Mouse (Mus musculus) hindbrain, embryonic 14.5 days (tissue): ENCODE data around the gene Foxe3. TPM values are rescaled to one million over a fixed set of nuclear protein-coding genes. Genes with fewer than 3 reads are reported as not detected.

Source experiments
- ATAC-seq: fragments of 200-750 bp; cut with Nextera tagmentation; 2 replicates; pipeline ENCODE4 v1.8.0; 2017; ENCODE audit warnings: moderate number of reproducible peaks, mild to moderate bottlenecking, moderate TSS enrichment, moderate library complexity; ENCODE audit not compliant: low FRiP score
- DNase-seq: peaks from one replicate; pipeline ENCODE4 v3.0.0-alpha.2; 2015; ENCODE audit warnings: low spot score
- H3K27ac ChIP-seq: fragments of 300-500 bp; sonication (generic); 2 replicates; pipeline ENCODE4 v1.5.1; 2014; ENCODE audit warnings: mild to moderate bottlenecking, moderate library complexity
- H3K27me3 ChIP-seq: fragments of 300-500 bp; sonication (generic); 2 replicates; pipeline ENCODE4 v1.6.1; 2014; ENCODE audit warnings: mild to moderate bottlenecking, low read length, mixed read lengths; ENCODE audit not compliant: control insufficient read depth, insufficient read depth
- H3K36me3 ChIP-seq: fragments of 300-500 bp; sonication (generic); replicated peaks from 2 replicates; pipeline ENCODE4 v1.6.1; 2014; ENCODE audit not compliant: control insufficient read depth, insufficient read depth
- H3K4me1 ChIP-seq: fragments of 300-500 bp; sonication (generic); replicated peaks from 2 replicates; pipeline ENCODE4 v1.6.1; 2014; ENCODE audit warnings: antibody characterized with exemption, low read length, mixed read lengths; ENCODE audit not compliant: control insufficient read depth, insufficient read depth
- H3K4me2 ChIP-seq: fragments of 300-500 bp; sonication (generic); replicated peaks from 2 replicates; pipeline ENCODE4 v1.6.1; 2014; ENCODE audit warnings: mild to moderate bottlenecking, moderate library complexity
- H3K4me3 ChIP-seq: fragments of 300-500 bp; sonication (generic); replicated peaks from 2 replicates; pipeline ENCODE4 v1.5.1; 2014; ENCODE audit warnings: mild to moderate bottlenecking, low read length
- H3K9ac ChIP-seq: fragments of 300-500 bp; sonication (generic); 2 replicates; pipeline ENCODE4 v1.6.1; 2014
- H3K9me3 ChIP-seq: fragments of 300-500 bp; sonication (generic); 2 replicates; pipeline ENCODE4 v1.6.1; 2016; ENCODE audit warnings: low read length; ENCODE audit not compliant: control insufficient read depth
- WGBS: fragments of 180-500 bp; shearing (Covaris S2); extraction: QIAGEN DNeasy Blood & Tissue Kit; methylation state at CpG from one replicate; pipeline ENCODE4 v1.1.7; 2014; 5-methylcytosine and 5-hydroxymethylcytosine counted together
- polyA plus RNA-seq: library from polyadenylated mRNA; unstranded; fragments of >200 nt; fragmentation: Nextera tagmentation; extraction: Ambion mirVana; gene quantifications from 2 replicates; pipeline ENCODE4 v1.2.1, GENCODE M21; 2014

The Foxe3 gene
- polyA plus RNA-seq, 1 experiment from 2014 or later, result not detected

DNA sequence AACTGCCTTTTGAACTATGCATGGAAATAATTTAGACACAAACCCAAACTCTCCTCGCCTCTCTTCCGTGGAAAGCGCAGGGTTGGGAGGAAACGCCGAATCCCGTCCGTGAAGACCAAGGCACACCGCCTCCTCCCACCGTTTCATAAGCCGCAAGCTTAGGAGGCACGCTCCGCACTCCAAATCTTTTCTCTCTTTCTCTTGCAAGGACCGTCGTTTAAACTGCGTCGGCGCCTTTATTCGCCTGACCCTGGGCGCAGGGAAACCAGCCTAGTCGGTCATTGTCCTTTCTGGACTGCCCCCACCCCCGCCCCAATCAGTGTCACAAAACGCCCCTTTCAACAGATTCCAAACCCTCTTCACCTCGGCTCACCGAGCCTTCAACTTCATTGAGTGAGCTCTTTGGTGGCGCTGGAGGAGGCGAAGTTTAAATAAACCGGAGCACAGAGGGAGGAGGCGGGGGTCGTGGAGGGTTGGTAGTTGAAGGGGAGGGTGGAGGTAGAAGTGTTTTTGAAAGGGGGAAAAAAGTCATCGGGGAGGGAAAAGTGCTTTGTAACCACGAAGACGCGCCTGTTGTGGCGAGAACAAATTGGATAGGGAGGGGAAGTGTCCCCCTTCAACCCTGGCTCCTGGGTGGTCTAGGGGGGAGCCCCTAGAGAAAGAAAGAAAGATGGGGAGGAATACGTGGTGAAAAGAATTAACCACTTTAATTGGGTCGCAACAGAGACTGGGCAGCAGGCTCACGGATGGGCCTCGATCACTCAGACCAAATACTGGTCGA, 23.0 kb downstream of the Foxe3 start:
- H3K4me2 ChIP-seq, result peak overlapping the region; percentile 3; the same call in 1 of the 2 replicates
- DNase-seq (no peak), ATAC-seq (no peak)
- H3K9ac ChIP-seq, result no peak overlapping the region
- H3K27me3 ChIP-seq, result peaks cover 97% of the 10 kb centered on the region
- under 1% methylated on average over 39 of the region's 39 CpGs for WGBS
- no peaks in the 10 kb centered on the region for H3K4me1 ChIP-seq
- no peak overlapping the region for H3K27ac ChIP-seq
- no peaks in the 10 kb centered on the region for H3K36me3 ChIP-seq
- no peaks in the 10 kb centered on the region for H3K9me3 ChIP-seq
- H3K4me3 ChIP-seq, result no peak overlapping the region

DNA sequence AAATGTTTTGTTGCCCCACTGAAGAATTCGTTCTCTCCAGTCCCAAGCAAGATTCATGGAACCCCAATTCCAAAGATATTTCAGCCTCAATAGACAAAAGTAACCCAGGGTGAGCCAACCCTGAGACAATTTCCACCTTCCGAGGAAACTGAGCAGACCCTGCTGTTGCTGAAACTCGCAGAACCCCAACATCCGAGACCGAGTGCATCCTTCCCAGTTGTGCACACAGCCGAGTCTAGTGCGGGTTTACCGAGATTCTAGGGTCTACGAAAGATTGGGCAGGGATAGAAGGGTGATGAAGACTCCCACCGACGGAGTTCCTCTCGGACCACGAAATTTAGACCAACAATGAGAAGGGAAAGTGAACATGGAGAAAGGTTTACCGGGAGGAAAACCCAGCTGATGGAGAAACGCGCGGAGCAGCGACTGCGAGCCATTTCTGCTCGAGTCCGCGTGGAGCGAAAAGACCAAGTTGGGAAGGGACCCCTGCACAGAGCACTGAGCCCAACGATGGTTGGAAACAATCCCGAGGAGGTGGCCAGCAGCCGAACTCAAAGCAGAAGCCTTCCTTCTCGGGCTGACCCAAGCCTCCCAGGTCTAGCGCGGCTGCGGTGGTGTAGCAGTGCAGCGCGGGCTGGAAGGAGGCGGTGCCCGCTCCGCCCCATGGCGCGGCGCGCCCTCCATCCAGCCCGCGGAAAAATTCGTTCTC, 24.0 kb downstream of the Foxe3 start:
- Histone ChIP-seq H3K27ac (no peak overlapping the region), H3K4me1 (no peaks in the 10 kb centered on the region), H3K27me3 (peaks cover 97% of the 10 kb centered on the region), H3K4me3 (no peak overlapping the region), H3K9me3 (no peaks in the 10 kb centered on the region), H3K36me3 (no peaks in the 10 kb centered on the region), H3K4me2 (peak overlapping the region; percentile 3; the same call in 1 of the 2 replicates), H3K9ac (no peak overlapping the region)
- under 1% methylated on average over 41 of the region's 42 CpGs for WGBS
- DNase-seq (no peak), ATAC-seq (no peak; the same call in 1 of the 2 replicates)

DNA sequence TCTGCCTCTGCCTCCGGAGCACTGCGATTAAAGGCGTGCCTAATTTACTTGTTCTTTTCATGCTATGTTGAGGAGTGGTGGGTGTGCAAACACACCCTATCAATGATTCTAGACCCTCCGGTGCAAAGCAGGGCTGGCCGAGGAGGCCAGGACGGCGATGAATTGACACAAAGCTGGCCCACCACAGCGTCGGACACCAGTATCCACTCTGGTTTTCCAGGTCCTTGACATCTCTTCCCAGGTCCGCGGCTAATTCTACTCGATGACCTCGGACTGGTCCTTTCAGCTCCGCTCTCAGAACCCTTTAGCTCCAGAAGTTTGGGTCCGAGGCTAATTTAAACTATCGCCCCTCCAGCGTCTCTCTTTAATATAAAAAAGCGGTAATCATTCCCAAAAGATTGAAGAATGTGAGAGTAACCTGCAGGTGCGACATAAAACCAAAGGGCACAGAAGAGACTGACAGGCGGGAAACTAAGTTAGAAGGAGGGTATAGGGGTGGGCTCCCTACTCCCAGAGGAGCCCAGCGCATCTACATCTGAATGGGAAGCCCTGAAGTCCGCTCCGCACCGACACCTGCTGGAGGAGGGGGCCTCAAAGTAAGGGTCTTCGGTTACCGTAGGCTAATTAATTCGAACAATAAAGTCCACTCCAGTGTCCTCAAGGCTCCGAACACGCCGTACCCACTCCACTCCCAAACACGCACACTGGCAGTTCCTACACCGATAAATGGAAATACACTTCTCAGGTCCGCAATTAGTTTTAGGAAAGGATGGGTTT, 24.8 kb downstream of the Foxe3 start:
- Histone ChIP-seq H3K4me2 (no peak overlapping the region), H3K36me3 (no peaks in the 10 kb centered on the region), H3K4me1 (no peaks in the 10 kb centered on the region), H3K27ac (no peak overlapping the region), H3K9ac (no peak overlapping the region), H3K9me3 (no peaks in the 10 kb centered on the region), H3K27me3 (peaks cover 94% of the 10 kb centered on the region), H3K4me3 (no peak overlapping the region)
- 2% methylated on average over 33 of the region's 33 CpGs for WGBS
- ATAC-seq (no peak), DNase-seq (no peak)

DNA sequence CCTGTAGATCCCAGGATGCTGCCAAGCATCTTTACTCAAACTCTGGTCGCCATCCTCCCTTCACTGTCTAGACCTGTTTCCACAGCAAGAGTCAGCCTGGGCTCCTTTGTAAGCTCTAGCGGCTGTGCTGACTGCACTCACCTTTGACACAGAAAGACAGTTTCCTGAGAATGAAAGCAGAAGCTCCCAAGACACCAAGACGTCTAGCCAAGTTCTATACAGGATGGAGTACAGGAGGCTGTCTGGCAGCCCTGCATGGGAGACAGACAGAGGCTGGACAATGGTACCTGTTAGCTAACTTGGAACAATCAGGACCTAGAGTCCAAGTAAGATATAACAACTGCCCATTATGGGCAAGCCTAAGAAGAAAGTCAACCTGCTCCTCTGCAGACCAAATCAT, 25.9 kb downstream of the Foxe3 start:
- Histone ChIP-seq H3K27me3 (peaks cover 82% of the 10 kb centered on the region), H3K9ac (no peak overlapping the region), H3K4me1 (no peaks in the 10 kb centered on the region), H3K27ac (no peak overlapping the region), H3K4me2 (no peak overlapping the region), H3K4me3 (no peak overlapping the region), H3K36me3 (no peaks in the 10 kb centered on the region), H3K9me3 (no peaks in the 10 kb centered on the region)
- ATAC-seq (no peak), DNase-seq (no peak)
- WGBS, result 7% methylated on average over 3 of the region's 3 CpGs

DNA sequence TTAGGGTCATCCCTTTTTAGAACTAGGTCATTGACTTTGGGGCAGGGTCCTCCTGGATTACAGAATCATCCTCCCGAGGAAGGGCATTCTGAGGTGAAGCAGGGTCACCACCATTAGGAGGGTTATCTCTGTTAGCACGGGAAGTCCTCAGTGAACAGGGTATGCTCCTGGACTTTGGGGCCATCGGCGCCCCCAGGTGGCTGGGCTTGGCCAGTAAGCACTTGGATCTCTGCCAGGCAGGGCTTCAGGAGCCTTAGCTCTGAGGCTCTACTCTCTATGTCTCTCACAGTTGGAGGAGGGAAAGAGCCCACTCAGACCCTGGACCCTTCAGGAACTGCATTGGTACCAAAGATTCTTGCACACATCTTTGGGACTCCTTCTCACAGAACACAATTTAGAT, 28.0 kb downstream of the Foxe3 start:
- no peaks in the 10 kb centered on the region for H3K36me3 ChIP-seq
- H3K27me3 ChIP-seq, result peaks cover 62% of the 10 kb centered on the region
- no peak overlapping the region for H3K4me2 ChIP-seq
- ATAC-seq (no peak), DNase-seq (no peak)
- H3K4me3 ChIP-seq, result no peak overlapping the region
- H3K9me3 ChIP-seq, result no peaks in the 10 kb centered on the region
- no peak overlapping the region for H3K9ac ChIP-seq
- 16% methylated on average over 4 of the region's 4 CpGs for WGBS
- H3K4me1 ChIP-seq, result no peaks in the 10 kb centered on the region
- H3K27ac ChIP-seq, result no peak overlapping the region

DNA sequence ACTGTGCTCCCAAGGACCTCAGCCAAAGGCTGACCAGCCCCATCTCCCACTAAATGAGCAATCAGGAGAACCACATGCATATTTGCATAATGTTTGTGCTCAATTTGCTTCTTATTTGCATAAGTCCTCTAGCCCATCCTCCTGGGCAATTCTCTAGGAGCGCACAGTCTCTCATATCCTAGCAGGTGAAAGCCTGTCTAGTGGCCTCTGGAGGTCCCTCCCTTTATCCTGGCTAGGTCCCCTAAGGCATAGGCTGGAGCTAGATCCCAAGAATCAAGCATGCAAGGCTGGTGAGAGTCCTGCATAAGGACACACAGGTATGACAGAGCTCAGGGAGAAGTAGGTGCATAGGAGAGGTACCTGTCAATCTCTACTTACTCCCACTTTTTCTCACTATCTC, 43.6 kb downstream of the Foxe3 start:
- Histone ChIP-seq H3K9ac (no peak overlapping the region), H3K27ac (no peak overlapping the region), H3K9me3 (no peaks in the 10 kb centered on the region), H3K4me3 (no peak overlapping the region), H3K36me3 (no peaks in the 10 kb centered on the region), H3K4me2 (no peak overlapping the region), H3K27me3 (no peaks in the 10 kb centered on the region), H3K4me1 (no peaks in the 10 kb centered on the region)
- WGBS, result 59% methylated on average over 1 of the region's 1 CpGs
- ATAC-seq, result no peak
- DNase-seq, result no peak

DNA sequence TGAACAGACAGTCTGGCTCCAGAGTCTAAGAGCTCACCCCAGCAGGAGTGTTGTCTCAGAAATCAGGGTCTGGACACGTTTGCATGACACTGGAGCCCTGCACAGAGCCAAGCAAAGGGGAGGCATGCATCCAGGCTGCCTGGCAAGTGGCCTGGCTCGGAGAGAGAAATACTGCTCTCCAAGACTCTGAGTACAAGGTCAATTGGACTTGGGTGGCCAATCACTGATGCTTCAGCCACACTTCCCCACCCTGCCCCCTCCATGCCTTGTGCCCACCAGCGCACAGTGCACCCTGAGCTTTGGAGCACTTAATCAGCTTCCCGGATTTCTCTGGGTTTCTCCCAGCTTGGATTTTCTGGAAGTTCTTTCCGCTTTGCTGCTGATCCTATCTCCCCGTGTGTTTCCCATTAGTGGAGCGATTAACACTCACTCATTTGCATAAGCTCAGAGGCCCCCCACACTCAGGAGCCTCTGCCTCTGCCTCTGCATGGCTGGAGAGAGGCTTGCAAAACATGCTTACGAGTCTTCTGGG, 49.3 kb downstream of the Foxe3 start:
- Histone ChIP-seq H3K4me2 (no peak overlapping the region), H3K27ac (no peak overlapping the region), H3K36me3 (no peaks in the 10 kb centered on the region), H3K27me3 (no peaks in the 10 kb centered on the region), H3K4me1 (no peaks in the 10 kb centered on the region), H3K9ac (no peak overlapping the region), H3K9me3 (no peaks in the 10 kb centered on the region), H3K4me3 (no peak overlapping the region)
- WGBS, result 31% methylated on average over 8 of the region's 8 CpGs
- no peak for DNase-seq
- ATAC-seq, result peak; percentile 51; the same call in 1 of the 2 replicates
